Mouse (Mus musculus) C2C12 (cell line): ENCODE data around the gene Stat5b.

Source experiments
- CTCF ChIP-seq: IDR thresholded peaks from one replicate; pipeline ENCODE4 v1.5.1; 2011; ENCODE audit not compliant: control insufficient read depth, insufficient read depth, insufficient read length
- FOSL1 ChIP-seq: IDR thresholded peaks from one replicate; pipeline ENCODE4 v1.8.0; 2011; ENCODE audit warnings: mild to moderate bottlenecking, low read length; ENCODE audit not compliant: poor library complexity, insufficient read depth, severe bottlenecking
- MAX ChIP-seq: IDR thresholded peaks from one replicate; pipeline ENCODE4 v1.6.1; 2011; ENCODE audit warnings: mild to moderate bottlenecking, control low read depth
- MYOD1 ChIP-seq: IDR thresholded peaks from one replicate; pipeline ENCODE4 v1.6.1; 2011; ENCODE audit warnings: low read depth; ENCODE audit not compliant: control insufficient read depth, insufficient read length
- USF1 ChIP-seq: IDR thresholded peaks from one replicate; pipeline ENCODE4 v1.6.1; 2011; ENCODE audit warnings: low read depth, mild to moderate bottlenecking, control low read depth, moderate library complexity

DNA sequence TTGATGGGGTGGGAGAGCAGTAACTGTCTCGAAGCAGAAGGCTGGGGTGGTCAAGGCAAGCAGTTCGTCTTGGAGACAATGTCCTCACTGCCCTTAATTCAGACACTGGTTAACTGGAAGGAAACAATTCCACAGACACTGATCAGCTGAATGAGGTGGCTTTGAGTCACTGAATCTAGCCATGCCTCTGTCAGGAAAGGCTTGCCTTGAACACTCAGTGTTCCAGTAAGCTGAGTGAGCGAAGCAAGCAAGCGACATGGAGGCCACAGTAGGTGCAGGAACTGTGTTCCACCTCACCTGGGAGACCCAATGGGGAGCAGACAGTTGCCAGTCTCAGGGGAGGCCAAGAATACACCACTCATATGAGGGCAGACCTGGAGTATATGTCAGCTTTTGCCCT is 36.7 kb upstream of the Stat5b start:
- TF ChIP-seq CTCF: no peak
- TF ChIP-seq MYOD1: no peak
- no peak for TF ChIP-seq MAX
- TF ChIP-seq USF1: no peak
- no peak for TF ChIP-seq FOSL1
